Mouse (Mus musculus): Measurements from ENCODE around the gene Ltk. TPM values are rescaled to one million over a fixed set of nuclear protein-coding genes. Genes with fewer than 3 reads are reported as not detected.

Gene Ltk
- polyA plus RNA-seq, 1 experiment from 2014 or later = 3.3 TPM

Other genes starting within 250 kb of the Ltk start
- 0.35 and 0.52 TPM in 2 replicates for gene Exd1, start 212.8 kb downstream of the Ltk start, polyA plus RNA-seq (2014; fragmentation: Nextera tagmentation; extraction: Ambion mirVana)
- 67.7 and 69.6 TPM in 2 replicates for gene Chp1, start 212.7 kb downstream of the Ltk start, polyA plus RNA-seq (2014; fragmentation: Nextera tagmentation; extraction: Ambion mirVana)
- gene Nusap1, start 142.1 kb downstream of the Ltk start, polyA plus RNA-seq (2014; fragmentation: Nextera tagmentation; extraction: Ambion mirVana) = 73.0 and 73.2 TPM in 2 replicates
- 26.7 and 27.1 TPM in 2 replicates for gene Oip5, start 142.0 kb downstream of the Ltk start, polyA plus RNA-seq (2014; fragmentation: Nextera tagmentation; extraction: Ambion mirVana)
- gene Ndufaf1, start 97.6 kb downstream of the Ltk start, polyA plus RNA-seq (2014; fragmentation: Nextera tagmentation; extraction: Ambion mirVana) = 39.5 and 42.4 TPM in 2 replicates
- gene Rtf1, start 85.4 kb downstream of the Ltk start, polyA plus RNA-seq (2014; fragmentation: Nextera tagmentation; extraction: Ambion mirVana) = 39.0 and 39.8 TPM in 2 replicates
- 10.5 and 12.1 TPM in 2 replicates for gene Itpka, start 18.1 kb downstream of the Ltk start, polyA plus RNA-seq (2014; fragmentation: Nextera tagmentation; extraction: Ambion mirVana)
- gene Rpap1, start 27.1 kb upstream of the Ltk start, polyA plus RNA-seq (2014; fragmentation: Nextera tagmentation; extraction: Ambion mirVana) = 26.6 and 28.2 TPM in 2 replicates
- gene Tyro3, start 37.3 kb upstream of the Ltk start, polyA plus RNA-seq (2014; fragmentation: Nextera tagmentation; extraction: Ambion mirVana) = 27.2 TPM in 2 replicates
- 54.0 and 54.7 TPM in 2 replicates for gene Mga, start 136.8 kb upstream of the Ltk start, polyA plus RNA-seq (2014; fragmentation: Nextera tagmentation; extraction: Ambion mirVana)
- gene Mapkbp1, start 212.3 kb upstream of the Ltk start, polyA plus RNA-seq (2014; fragmentation: Nextera tagmentation; extraction: Ambion mirVana) = 4.4 and 4.8 TPM in 2 replicates

Measured in stomach, embryonic 14.5 days (tissue).